Mouse (Mus musculus) lung, embryonic 16.5 days (tissue): ENCODE measurements at regions not wholly inside any gene's neighbourhood (a gene's known extent, or its start where the extent isn't known, plus 50 kb on each side); places are given as distances from the start of the nearest gene placed in this dataset.
A peak's percentile ranks its signal among the peaks of the same experiment; 100 is the strongest.

ENCODE experiments used
- ATAC-seq: fragments of 200-750 bp; cut with Nextera tagmentation; 2 replicates; pipeline ENCODE4 v1.8.0; 2017; ENCODE audit warnings: low read depth, mild to moderate bottlenecking, moderate library complexity
- H3K27ac ChIP-seq: fragments of 300-500 bp; sonication (generic); 2 replicates; pipeline ENCODE4 v1.5.1; 2014; ENCODE audit warnings: mild to moderate bottlenecking, control low read depth, low read length
- H3K27me3 ChIP-seq: fragments of 300-500 bp; sonication (generic); 2 replicates; pipeline ENCODE4 v1.6.1; 2014; ENCODE audit warnings: low read depth, low read length, mixed read lengths; ENCODE audit not compliant: control insufficient read depth, insufficient read depth
- H3K36me3 ChIP-seq: fragments of 300-500 bp; sonication (generic); 2 replicates; pipeline ENCODE4 v1.6.1; 2014; ENCODE audit warnings: low read length; ENCODE audit not compliant: control insufficient read depth, insufficient read depth
- H3K4me1 ChIP-seq: fragments of 300-500 bp; sonication (generic); replicated peaks from 2 replicates; pipeline ENCODE4 v1.6.1; 2014; ENCODE audit warnings: low read length, mixed read lengths; ENCODE audit not compliant: control insufficient read depth, insufficient read depth
- H3K4me2 ChIP-seq: fragments of 300-500 bp; sonication (generic); 2 replicates; pipeline ENCODE4 v1.6.1; 2014; ENCODE audit warnings: low read depth, low read length, control low read depth
- H3K4me3 ChIP-seq: fragments of 300-500 bp; sonication (generic); 2 replicates; pipeline ENCODE4 v1.5.1; 2014; ENCODE audit warnings: mild to moderate bottlenecking, low read length, control low read depth
- H3K9ac ChIP-seq: fragments of 300-500 bp; sonication (generic); 2 replicates; pipeline ENCODE4 v1.6.1; 2014; ENCODE audit warnings: low read length, control low read depth
- H3K9me3 ChIP-seq: fragments of 300-500 bp; sonication (generic); 2 replicates; pipeline ENCODE4 v1.6.1; 2016; ENCODE audit warnings: low read length; ENCODE audit not compliant: control insufficient read depth
- WGBS: fragments of 180-500 bp; shearing (Covaris S2); extraction: QIAGEN DNeasy Blood & Tissue Kit; methylation state at CpG from one replicate; pipeline ENCODE4 v1.1.7; 2014; 5-methylcytosine and 5-hydroxymethylcytosine counted together

DNA sequence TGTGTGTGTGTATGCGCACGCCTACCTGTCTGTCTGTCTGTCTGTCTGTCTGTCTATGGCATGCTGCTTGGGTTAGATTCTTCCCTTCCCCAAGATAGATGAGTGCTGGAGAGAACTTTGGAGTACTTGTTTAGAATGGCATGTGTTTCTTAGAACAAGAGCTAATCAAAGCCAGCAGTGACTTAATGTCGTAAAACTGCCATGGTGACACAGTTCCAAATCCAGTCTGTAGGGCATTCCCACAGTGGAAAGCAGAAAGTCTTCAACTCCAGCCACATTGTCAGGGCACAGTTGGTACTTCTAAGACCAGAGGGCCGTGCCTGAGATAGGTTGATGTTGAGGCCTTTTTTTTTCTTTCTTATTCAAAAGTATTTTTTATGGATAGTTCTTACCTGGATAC is 95.6 kb downstream of the Gm10604 start:
- Histone ChIP-seq H3K9me3 (no peaks in the 10 kb centered on the region), H3K9ac (no peak overlapping the region), H3K4me2 (no peak overlapping the region), H3K27ac (no peak overlapping the region; the same call in 1 of the 2 replicates), H3K4me3 (no peak overlapping the region), H3K4me1 (peaks cover 10% of the 10 kb centered on the region), H3K36me3 (no peaks in the 10 kb centered on the region), H3K27me3 (no peaks in the 10 kb centered on the region)
- ATAC-seq, result no peak
- 74% methylated on average over 4 of the region's 4 CpGs for WGBS

GRCm38 (mm10) chr4:11884818-11885217 is 96.2 kb downstream of the Gm10604 start:
- 0 out of 2 replicates have a peak overlapping the region, but pooled peaks have one; percentile 6 for H3K4me2 ChIP-seq
- H3K9ac ChIP-seq, result no peak overlapping the region
- H3K4me1 ChIP-seq, result peaks cover 10% of the 10 kb centered on the region

GRCm38 (mm10) chr4:11883295-11883694 is 97.8 kb downstream of the Gm10604 start:
- Histone ChIP-seq H3K4me2 (no peak overlapping the region), H3K9me3 (no peaks in the 10 kb centered on the region), H3K9ac (no peak overlapping the region), H3K27ac (no peak overlapping the region), H3K4me3 (no peak overlapping the region), H3K4me1 (peaks cover 10% of the 10 kb centered on the region), H3K36me3 (no peaks in the 10 kb centered on the region), H3K27me3 (no peaks in the 10 kb centered on the region)
- no peak for ATAC-seq
- 69% methylated on average over 5 of the region's 5 CpGs for WGBS

More at GRCm38 (mm10) chr4:11884818-11885217, 96.2 kb downstream of the Gm10604 start:
- WGBS, result 23% methylated on average over 7 of the region's 7 CpGs
- peak; percentile 74 for ATAC-seq
- no peak overlapping the region for H3K4me3 ChIP-seq
- H3K27me3 ChIP-seq, result no peaks in the 10 kb centered on the region
- no peaks in the 10 kb centered on the region for H3K36me3 ChIP-seq
- H3K27ac ChIP-seq, result peak overlapping the region; percentile 36
- H3K9me3 ChIP-seq, result no peaks in the 10 kb centered on the region

DNA sequence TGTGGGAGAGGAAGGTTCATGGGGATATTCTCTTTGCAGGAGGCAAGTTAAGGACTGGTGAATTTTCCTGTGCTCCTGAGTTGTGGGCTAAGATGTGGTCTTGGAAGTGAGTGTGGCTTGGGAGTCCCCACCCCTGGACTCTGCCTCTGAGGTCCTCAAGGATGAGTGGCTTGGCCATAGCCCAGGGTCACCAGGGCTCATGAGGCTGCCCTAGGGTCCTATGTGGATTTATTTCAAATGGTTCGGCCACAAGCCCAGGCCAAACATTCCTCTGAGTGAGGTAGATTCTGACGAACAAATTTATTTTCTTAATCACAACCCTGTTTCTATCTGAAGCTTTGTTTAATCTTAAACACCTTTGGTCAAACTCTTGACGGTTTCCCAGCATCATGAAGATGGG is 98.4 kb downstream of the Gm10604 start:
- Histone ChIP-seq H3K4me2 (no peak overlapping the region), H3K9me3 (no peaks in the 10 kb centered on the region), H3K36me3 (no peaks in the 10 kb centered on the region), H3K27ac (no peak overlapping the region), H3K4me1 (peaks cover 10% of the 10 kb centered on the region), H3K27me3 (no peaks in the 10 kb centered on the region), H3K9ac (no peak overlapping the region), H3K4me3 (no peak overlapping the region)
- no peak for ATAC-seq
- 67% methylated on average over 3 of the region's 3 CpGs for WGBS

GRCm38 (mm10) chr4:11878638-11879037 is 102.4 kb downstream of the Gm10604 start:
- 62% methylated on average over 6 of the region's 6 CpGs for WGBS
- Histone ChIP-seq H3K9ac (no peak overlapping the region), H3K4me1 (peaks cover 8% of the 10 kb centered on the region), H3K36me3 (no peaks in the 10 kb centered on the region), H3K4me3 (no peak overlapping the region), H3K27me3 (no peaks in the 10 kb centered on the region), H3K4me2 (no peak overlapping the region), H3K27ac (no peak overlapping the region), H3K9me3 (no peaks in the 10 kb centered on the region)
- no peak for ATAC-seq

DNA sequence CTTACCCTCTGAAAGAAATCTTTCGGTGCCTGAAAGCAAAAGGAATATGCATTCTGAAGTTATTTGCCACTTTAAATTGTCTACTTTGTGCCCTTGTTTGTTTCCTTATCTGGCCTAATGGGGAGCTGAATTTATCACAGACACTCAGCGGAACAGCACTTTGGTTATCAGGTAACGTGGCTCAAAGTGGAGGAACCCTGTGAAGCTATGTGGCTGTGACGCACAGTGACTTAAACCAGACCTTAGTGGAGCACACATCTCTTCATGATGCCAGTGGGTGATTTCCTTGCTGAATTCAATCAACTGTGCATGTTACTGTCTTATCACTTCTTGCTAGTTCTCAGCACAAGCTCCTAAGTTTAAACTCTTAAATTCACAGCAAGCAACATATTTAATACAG is 103.1 kb downstream of the Gm10604 start:
- Histone ChIP-seq H3K4me1 (peaks cover 8% of the 10 kb centered on the region), H3K27me3 (no peaks in the 10 kb centered on the region), H3K27ac (no peak overlapping the region), H3K4me3 (no peak overlapping the region), H3K9ac (no peak overlapping the region), H3K4me2 (no peak overlapping the region), H3K36me3 (no peaks in the 10 kb centered on the region), H3K9me3 (no peaks in the 10 kb centered on the region)
- WGBS, result 66% methylated on average over 4 of the region's 4 CpGs
- ATAC-seq, result no peak

GRCm38 (mm10) chr4:11876009-11876408 is 105.1 kb downstream of the Gm10604 start:
- ATAC-seq, result peak; percentile 81
- 35% methylated on average over 1 of the region's 1 CpGs for WGBS
- Histone ChIP-seq H3K27me3 (no peaks in the 10 kb centered on the region), H3K4me3 (no peak overlapping the region), H3K9ac (no peak overlapping the region), H3K36me3 (no peaks in the 10 kb centered on the region), H3K27ac (peak overlapping the region; percentile 81), H3K9me3 (no peaks in the 10 kb centered on the region), H3K4me2 (no peak overlapping the region), H3K4me1 (peaks cover 8% of the 10 kb centered on the region)

DNA sequence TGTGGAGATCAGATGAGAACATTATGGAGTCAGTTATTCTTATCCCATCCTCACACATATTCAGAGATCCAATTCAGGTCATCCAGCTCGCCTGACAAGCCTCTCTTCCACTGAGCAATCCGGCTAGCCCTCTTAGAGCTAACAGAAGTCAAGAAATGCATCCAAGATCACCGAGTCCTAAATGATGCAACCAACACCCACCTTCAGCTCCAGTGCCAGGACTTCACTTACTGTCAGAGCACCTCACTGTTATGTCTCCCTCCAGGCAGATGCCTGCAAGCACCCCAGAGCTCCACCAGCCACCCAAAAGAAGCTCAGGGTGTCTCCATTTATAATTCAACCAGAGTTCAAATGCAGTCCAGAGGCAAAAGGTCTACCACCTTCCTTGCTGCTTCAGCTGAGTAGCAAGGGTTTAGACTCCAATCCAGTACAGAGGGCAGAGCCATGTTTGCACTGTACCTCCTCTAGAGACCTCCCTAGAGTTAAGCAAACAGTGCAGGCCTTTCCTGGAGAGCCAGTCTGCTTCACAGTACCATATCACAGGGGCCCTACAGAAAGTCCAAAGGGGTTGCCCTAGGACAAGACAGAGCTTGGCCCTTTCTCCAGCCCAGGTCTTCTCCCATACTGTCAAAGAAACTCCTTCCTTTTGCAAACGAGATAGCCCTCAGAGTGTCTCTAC is 106.3 kb downstream of the Gm10604 start:
- ATAC-seq, result peak; percentile 76
- no peak overlapping the region for H3K4me3 ChIP-seq
- H3K9me3 ChIP-seq, result no peaks in the 10 kb centered on the region
- no peaks in the 10 kb centered on the region for H3K36me3 ChIP-seq
- peak overlapping the region; percentile 81 for H3K27ac ChIP-seq
- 46% methylated on average over 4 of the region's 4 CpGs for WGBS
- peaks cover 11% of the 10 kb centered on the region for H3K4me1 ChIP-seq
- H3K4me2 ChIP-seq, result no peak overlapping the region
- H3K9ac ChIP-seq, result no peak overlapping the region
- no peaks in the 10 kb centered on the region for H3K27me3 ChIP-seq

DNA sequence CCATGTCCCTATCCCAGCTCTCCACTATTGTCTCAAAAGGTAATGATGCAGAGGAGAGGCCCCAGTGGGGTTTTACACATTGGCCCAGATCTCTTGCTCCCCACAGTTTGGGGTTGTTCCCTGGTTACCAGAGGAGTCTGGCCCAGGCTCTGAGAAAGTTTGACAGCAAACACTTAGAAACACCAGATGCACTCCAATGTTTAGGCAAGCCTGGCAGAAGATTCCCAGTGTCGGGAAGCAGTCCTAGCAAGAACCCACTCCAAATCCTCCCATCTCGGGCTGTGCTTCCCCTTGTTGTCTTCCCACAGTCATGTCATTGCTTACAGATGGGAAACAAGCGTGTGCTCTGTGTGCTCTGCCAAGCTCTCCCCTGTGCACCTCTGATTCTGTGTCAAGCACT is 109.0 kb downstream of the Gm10604 start:
- Histone ChIP-seq H3K4me3 (no peak overlapping the region), H3K4me1 (peaks cover 14% of the 10 kb centered on the region), H3K9me3 (no peaks in the 10 kb centered on the region), H3K9ac (no peak overlapping the region), H3K4me2 (no peak overlapping the region), H3K36me3 (no peaks in the 10 kb centered on the region), H3K27ac (no peak overlapping the region), H3K27me3 (no peaks in the 10 kb centered on the region)
- ATAC-seq, result no peak
- WGBS, result 48% methylated on average over 3 of the region's 3 CpGs
